Mouse (Mus musculus) ES-Bruce4 (cell line): ENCODE measurements at regions not wholly inside any gene's neighbourhood (a gene's known extent, or its start where the extent isn't known, plus 50 kb on each side); places are given as distances from the start of the nearest gene placed in this dataset.

ENCODE experiments used
- CTCF ChIP-seq: IDR thresholded peaks from one replicate; pipeline ENCODE4 v1.8.1; 2011; ENCODE audit warnings: low read depth, low read length
- EP300 ChIP-seq: IDR thresholded peaks from 2 replicates; pipeline ENCODE4 v1.6.1; 2011; ENCODE audit warnings: low read depth, low read length; ENCODE audit not compliant: insufficient read depth
- POLR2A ChIP-seq: IDR thresholded peaks from one replicate; pipeline ENCODE4 v1.8.1; 2011; ENCODE audit warnings: low read length; ENCODE audit not compliant: insufficient read depth

- TF ChIP-seq CTCF (no peak), POLR2A (no peak), EP300 (no peak)
These were observed 1153.0 kb downstream of the Hace1 start for GRCm38 (mm10) chr10:46730601-46731000.
